In genomic region chr2:108690091-108690490, GRCm38 (mm10) we compare ENCODE assay signal across 9 mouse cellular contexts.
DNase-seq lines count a peak whose midpoint lies in the region; ATAC-seq and TF ChIP-seq lines count a peak whose summit lies in the region.
"Had no signal": no experiment of that assay in that cellular context is flagged by ENCODE, and none has a peak within 500 bp of the region (broad histone marks: within the 10 kb centered on the region; RNA-seq: fewer than 3 reads in every experiment).

No protein-coding gene starts in this region.

- peak; percentile 54 for DNase-seq in hindbrain, embryonic 10.5 days (ENCODE audit: low spot score)
- DNase-seq in adrenal gland, postnatal 4 days (ENCODE audit: low spot score in 2 of 2) = peak; percentile 3 to 6
- DNase-seq in embryonic facial prominence, embryonic 11.5 days (ENCODE audit: low spot score) = peak; percentile 79
- DNase-seq in layer of hippocampus, adult 2 months (ENCODE audit: low spot score in 2 of 2) = peak; percentile 58 to 79

- 58% methylated on average over 4 of the region's 4 CpGs for WGBS in hindbrain, embryonic 10.5 days
- 54% methylated on average over 4 of the region's 4 CpGs for WGBS in hindbrain, embryonic 16.5 days
- 58% methylated on average over 4 of the region's 4 CpGs for WGBS in embryonic facial prominence, embryonic 11.5 days

- no peak overlapping the region for H3K9ac ChIP-seq in hindbrain, embryonic 16.5 days (ENCODE audit: low read depth, low read length)
- H3K9ac ChIP-seq in embryonic facial prominence, embryonic 11.5 days (replicated peaks; ENCODE audit: low read length) = no peak overlapping the region
- H3K9ac ChIP-seq: lung, embryonic 15.5 days had no signal

- no peaks in the 10 kb centered on the region for H3K4me1 ChIP-seq in hindbrain, embryonic 10.5 days (replicated peaks)
- no peaks in the 10 kb centered on the region for H3K4me1 ChIP-seq in hindbrain, embryonic 16.5 days (ENCODE audit: control insufficient read depth, insufficient read depth, low read depth, low read length)
- H3K4me1 ChIP-seq in E14TG2a.4 (replicated peaks; ENCODE audit: low read depth, low read length) = no peaks in the 10 kb centered on the region
- no peaks in the 10 kb centered on the region for H3K4me1 ChIP-seq in embryonic facial prominence, embryonic 11.5 days (ENCODE audit: control insufficient read depth, insufficient read depth, low read length)
- H3K4me1 ChIP-seq: lung, embryonic 15.5 days had no signal

- no peak for ATAC-seq in hindbrain, embryonic 16.5 days
- no peak for ATAC-seq in embryonic facial prominence, embryonic 11.5 days (replicated peaks; ENCODE audit: insufficient number of reproducible peaks, low FRiP score, low TSS enrichment, low read depth)
- 0 out of 2 replicates have a peak, but pooled peaks have one; percentile 38 for ATAC-seq in megakaryocyte, adult 5-6 weeks (ENCODE audit: poor library complexity, severe bottlenecking)
- ATAC-seq in activated CD4-positive, CD25-positive, alpha-beta regulatory T cell, adult 4 months = no peak

- no peaks in the 10 kb centered on the region for H3K27me3 ChIP-seq in hindbrain, embryonic 10.5 days (ENCODE audit: insufficient read depth, poor library complexity, severe bottlenecking)
- no peaks in the 10 kb centered on the region for H3K27me3 ChIP-seq in hindbrain, embryonic 16.5 days (replicated peaks; ENCODE audit: control insufficient read depth, insufficient read depth, low read length)
- no peaks in the 10 kb centered on the region for H3K27me3 ChIP-seq in E14TG2a.4 (ENCODE audit: insufficient read depth, low read length)
- no peaks in the 10 kb centered on the region for H3K27me3 ChIP-seq in embryonic facial prominence, embryonic 11.5 days (ENCODE audit: control insufficient read depth, insufficient read depth, low read length)
- H3K27me3 ChIP-seq: lung, embryonic 15.5 days had no signal

- no peaks in the 10 kb centered on the region for H3K36me3 ChIP-seq in hindbrain, embryonic 10.5 days
- no peaks in the 10 kb centered on the region for H3K36me3 ChIP-seq in hindbrain, embryonic 16.5 days (ENCODE audit: control insufficient read depth, insufficient read depth, low read length)
- H3K36me3 ChIP-seq in E14TG2a.4 (ENCODE audit: insufficient read depth, low read length) = no peaks in the 10 kb centered on the region
- H3K36me3 ChIP-seq in embryonic facial prominence, embryonic 11.5 days (replicated peaks; ENCODE audit: control insufficient read depth, insufficient read depth, low read depth, low read length) = no peaks in the 10 kb centered on the region
- H3K36me3 ChIP-seq: lung, embryonic 15.5 days had no signal

- H3K9me3 ChIP-seq in hindbrain, embryonic 10.5 days = no peaks in the 10 kb centered on the region
- no peaks in the 10 kb centered on the region for H3K9me3 ChIP-seq in hindbrain, embryonic 16.5 days (ENCODE audit: control insufficient read depth, low read length)
- no peaks in the 10 kb centered on the region for H3K9me3 ChIP-seq in E14TG2a.4 (ENCODE audit: low read length)
- no peaks in the 10 kb centered on the region for H3K9me3 ChIP-seq in embryonic facial prominence, embryonic 11.5 days (replicated peaks; ENCODE audit: control insufficient read depth, low read length)
- H3K9me3 ChIP-seq: lung, embryonic 15.5 days had no signal

- no peak overlapping the region for H3K27ac ChIP-seq in hindbrain, embryonic 10.5 days
- no peak overlapping the region for H3K27ac ChIP-seq in hindbrain, embryonic 16.5 days (ENCODE audit: low read depth, low read length)
- H3K27ac ChIP-seq in embryonic facial prominence, embryonic 11.5 days (replicated peaks; ENCODE audit: low read depth, low read length) = no peak overlapping the region
- H3K27ac ChIP-seq in layer of hippocampus, adult 2 months = no peak overlapping the region
- H3K27ac ChIP-seq: lung, embryonic 15.5 days had no signal

- peak; percentile 53 for TF ChIP-seq CTCF in E14TG2a.4 (conservative IDR thresholded peaks at IDR 0.05; ENCODE audit: low read length)
- peak; percentile 88 for TF ChIP-seq CTCF in layer of hippocampus, adult 2 months (conservative IDR thresholded peaks at IDR 0.05)

- no peak overlapping the region for H3K4me3 ChIP-seq in hindbrain, embryonic 10.5 days
- H3K4me3 ChIP-seq in hindbrain, embryonic 16.5 days (ENCODE audit: low read length) = no peak overlapping the region
- H3K4me3 ChIP-seq in E14TG2a.4 (replicated peaks; ENCODE audit: low read length) = no peak overlapping the region
- no peak overlapping the region for H3K4me3 ChIP-seq in embryonic facial prominence, embryonic 11.5 days (ENCODE audit: low read depth, low read length)
- no peak overlapping the region for H3K4me3 ChIP-seq in layer of hippocampus, adult 2 months
- H3K4me3 ChIP-seq: lung, embryonic 15.5 days had no signal

- no peak overlapping the region for H3K4me2 ChIP-seq in hindbrain, embryonic 16.5 days (ENCODE audit: low read length)
- no peak overlapping the region for H3K4me2 ChIP-seq in embryonic facial prominence, embryonic 11.5 days (ENCODE audit: low read depth, low read length)
- H3K4me2 ChIP-seq: lung, embryonic 15.5 days had no signal

Comparison
In these comparisons a context has a peak if more than half of its experiments do, and no peak if none do; other contexts are left out.
1. DNase-seq: peak in every context shown above with its lines; median percentile 79 in embryonic facial prominence, embryonic 11.5 days; 68 in layer of hippocampus, adult 2 months; 54 in hindbrain, embryonic 10.5 days; 4 in adrenal gland, postnatal 4 days.